Mouse (Mus musculus) left cerebral cortex, adult 8-10 months (tissue): ENCODE measurements around the gene Prc1. TPM values are rescaled to one million over a fixed set of nuclear protein-coding genes. Genes with fewer than 3 reads are reported as not detected.

Source experiments
- DNase-seq, 2 experiments: peaks; one replicate each; pipeline ENCODE4 v3.0.0; 2022; ENCODE audit warnings: low spot score in 2 of 2
- total RNA-seq, 4 experiments: library from RNA; stranded (reverse); gene quantifications; 2 replicates each; pipeline ENCODE4 v1.2.4; 2022

The Prc1 gene
- total RNA-seq, 4 experiments from 2014 or later: 0.51 to 1.8 (median 1.7) TPM

DNA sequence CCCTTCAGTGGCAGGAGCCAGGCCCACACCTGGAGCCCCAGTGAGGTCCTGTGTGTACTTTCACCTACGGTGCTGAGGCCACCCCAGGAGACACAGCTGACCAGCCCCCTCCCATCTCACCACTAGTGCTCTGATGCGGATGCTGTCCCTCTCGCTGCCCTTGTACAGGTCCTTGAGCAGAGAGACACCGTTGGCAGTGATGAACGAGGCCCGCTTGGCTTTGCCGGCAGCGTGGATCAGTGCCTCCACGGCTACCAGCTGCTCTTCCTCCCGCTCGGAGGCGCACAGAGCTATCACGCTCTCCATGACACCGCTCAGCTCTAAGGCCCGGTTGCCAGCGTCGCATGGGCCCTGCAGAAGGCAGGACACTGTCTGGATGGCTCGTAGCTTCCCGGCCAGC, 37.2 kb downstream of the Prc1 start:
- DNase-seq: no peak

DNA sequence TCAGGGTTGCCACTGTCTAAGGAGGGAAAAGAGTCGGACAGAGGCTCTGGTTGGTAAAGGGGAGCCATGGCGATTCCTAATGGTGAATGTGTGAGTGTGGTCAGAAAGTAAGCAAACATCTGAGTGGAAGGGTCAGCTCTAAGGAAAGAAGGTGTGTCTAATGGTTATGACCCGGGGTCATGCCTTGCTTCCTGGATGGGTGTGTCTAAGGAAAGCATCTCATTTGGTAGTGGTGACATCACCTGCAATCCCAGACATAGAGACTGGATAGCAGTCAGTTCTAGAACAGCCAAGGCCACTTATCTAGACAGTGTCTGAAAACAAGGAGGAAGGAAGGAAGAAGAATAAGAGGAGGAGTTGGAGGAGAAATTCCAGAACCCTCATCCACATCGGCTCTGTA, 40.6 kb downstream of the Prc1 start:
- DNase-seq: no peak

DNA sequence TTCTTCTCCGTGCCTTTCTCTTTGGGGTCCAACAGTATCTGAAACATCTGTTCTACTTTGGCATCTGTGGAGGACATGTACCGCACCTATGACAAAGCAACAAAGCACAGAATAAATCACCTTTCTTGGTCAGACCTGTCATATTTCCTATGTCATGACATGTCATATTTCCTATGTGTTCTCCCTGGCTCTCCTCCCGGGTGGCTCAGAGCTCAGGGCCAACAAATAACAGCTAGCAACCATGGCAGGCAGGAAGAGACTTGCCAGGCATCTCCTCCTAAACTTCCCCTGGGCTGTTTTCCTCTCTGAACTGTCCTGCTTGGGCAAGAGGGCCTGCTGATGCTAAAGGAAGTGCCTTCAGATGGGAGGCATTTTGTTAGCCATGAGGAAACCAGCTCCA, 42.7 kb downstream of the Prc1 start:
- DNase-seq: no peak

DNA sequence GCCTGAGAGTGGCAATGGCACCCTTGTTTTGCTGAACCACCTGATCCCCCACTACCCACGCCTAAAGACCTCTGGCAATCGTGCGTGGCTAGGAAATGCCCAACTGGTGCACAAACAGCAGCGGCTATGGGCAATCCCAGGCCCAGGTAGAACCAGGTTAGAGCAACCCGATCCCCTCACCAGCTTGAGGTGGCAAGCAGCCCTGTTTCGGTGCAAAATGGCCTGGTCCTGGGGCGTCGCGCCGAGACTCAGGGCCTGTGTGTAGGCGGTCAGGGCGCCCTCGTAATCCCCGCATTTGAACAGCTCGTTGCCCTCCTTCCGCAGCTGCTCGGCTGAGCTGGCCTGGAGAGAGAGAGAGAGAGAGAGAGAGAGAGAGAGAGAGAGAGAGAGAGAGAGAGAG, 45.1 kb downstream of the Prc1 start:
- no peak for DNase-seq

DNA sequence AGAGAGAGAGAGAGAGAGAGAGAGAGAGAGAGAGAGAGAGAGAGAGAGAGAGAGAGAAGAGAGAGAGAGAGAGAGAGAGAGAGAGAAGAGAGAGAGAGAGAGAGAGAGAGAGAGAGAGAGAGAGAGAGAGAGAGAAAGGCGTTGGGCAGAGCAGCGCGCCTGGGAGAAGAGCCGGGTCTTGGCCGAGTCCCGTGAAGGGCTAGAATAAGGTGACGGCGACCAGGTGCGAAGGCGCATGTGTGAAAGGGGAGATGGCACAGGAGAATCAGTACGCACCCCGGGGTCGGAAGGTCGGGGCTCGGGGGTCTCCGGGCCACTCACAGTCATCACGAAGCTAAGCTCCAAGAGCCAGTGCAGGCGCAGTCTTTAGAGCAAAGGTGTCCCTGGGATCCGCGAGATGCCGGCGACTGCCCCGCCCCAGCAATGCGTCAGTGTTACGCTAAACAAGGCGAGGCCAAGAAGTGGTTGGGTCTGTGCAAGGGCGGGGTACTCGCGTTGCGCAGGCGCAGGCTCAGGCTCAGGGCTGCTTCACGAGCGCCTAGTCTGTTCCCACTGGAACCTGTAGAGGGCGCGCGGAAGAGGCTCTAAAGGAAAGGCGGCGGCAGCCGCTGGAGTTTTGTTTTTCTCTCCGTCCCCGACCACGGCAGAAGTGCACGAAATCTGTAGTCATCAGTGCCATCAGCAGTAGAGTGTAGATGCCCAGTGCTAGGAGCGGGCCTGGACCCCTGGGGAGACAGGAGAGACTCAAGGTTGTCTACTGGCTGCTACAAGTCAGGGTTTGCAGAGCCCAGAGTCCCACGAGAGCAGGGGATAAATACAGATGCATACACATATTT, 45.8 kb downstream of the Prc1 start:
- peak; percentile 93 to 97 for DNase-seq

DNA sequence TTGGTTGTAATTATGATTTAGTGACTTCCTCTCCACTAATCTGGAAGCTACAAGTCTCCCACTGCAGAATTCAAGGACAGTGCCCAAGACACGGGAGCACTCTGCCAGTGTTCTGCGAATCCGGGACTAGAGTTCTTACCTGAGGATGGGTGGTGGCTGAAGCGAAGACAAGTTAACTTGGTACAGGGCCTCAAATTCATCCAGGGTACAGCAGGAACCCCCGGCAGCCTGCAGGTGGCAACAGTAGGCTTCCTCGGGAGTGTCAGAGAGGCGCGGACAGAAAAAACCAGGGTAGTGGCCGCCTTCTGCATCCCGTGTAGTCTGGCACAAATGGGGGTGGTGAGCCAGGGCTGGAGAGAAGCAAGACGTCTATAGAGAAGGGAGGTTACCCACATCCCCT, 46.5 kb downstream of the Prc1 start, which contains the start of gene Unc45a:
Unc45a (minus strand) TSS at position 213 of the 400 bp plus-strand sequence.
- peak in 1 of 2 experiments; percentile 50 for DNase-seq

DNA sequence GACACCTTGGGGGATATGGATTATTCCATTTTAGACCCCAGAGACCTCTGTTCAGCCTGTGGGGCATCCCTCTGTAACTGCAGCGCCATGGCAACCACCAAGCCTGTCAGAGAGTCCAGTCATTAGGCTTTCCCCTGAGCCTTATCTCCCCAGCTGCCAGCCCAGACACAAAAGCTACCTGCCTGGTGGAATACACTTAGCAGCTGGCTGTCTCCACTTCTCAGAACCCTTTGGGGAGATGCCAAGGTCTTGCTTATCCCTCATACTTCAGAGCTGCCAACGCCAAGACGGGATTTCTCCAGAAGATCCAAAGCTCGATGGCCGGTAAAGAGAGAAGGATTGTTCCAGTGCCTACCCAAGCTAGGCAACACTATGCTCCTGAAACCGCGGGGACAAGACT, 47.5 kb downstream of the Prc1 start:
- no peak for DNase-seq

DNA sequence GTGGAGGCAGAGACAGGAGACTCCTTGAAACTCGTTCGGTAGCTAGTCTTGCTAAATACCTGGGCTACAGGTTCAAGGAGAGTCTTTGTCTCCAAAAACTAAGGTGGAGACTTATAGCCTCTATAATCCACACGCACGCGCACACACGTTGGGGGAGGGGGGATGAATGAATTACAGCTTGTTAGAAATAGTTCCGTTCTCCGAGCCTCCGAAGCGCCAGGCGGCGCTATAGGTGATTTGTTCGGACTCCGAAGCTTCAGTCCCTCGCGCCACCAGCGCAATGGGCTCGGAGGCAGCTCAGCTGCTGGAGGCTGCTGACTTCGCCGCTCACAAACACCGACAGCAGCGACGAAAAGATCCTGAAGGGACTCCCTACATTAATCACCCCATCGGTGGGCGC, 48.6 kb downstream of the Prc1 start, which contains the start of gene Hddc3:
Hddc3 (plus strand) TSS at position 247 of the 400 bp plus-strand sequence.
- DNase-seq: peak; percentile 92 to 98

DNA sequence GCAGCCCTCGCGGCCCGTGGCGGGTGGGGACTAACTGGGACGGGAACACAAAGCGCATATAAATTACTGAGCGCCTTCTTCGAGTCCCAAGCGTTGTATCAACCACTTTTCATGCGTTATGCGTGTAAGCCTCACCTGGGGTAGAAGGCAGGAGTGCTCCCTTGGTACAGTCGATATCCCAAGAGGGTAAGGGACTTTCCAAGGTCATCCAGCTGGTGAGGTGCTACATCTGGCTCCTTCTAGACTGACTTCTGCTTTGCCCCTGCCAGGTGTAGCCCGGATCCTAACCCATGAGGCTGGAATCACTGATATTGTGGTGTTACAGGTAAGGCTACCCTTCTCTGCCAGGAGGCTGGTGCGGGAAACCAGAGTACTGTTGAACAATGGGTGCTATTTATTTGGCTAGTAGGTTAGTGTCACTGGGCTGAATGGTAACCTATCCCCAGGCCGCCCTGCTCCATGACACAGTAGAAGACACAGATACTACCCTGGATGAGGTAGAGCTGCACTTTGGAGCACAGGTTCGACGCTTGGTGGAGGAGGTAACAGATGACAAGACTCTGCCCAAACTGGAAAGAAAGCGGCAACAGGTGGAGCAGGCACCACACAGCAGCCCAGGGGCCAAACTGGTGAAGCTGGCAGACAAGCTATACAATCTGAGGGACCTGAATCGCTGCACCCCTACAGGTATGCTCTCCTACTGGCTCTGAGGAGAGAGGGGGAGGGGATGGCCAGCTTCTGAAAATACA, 49.2 kb downstream of the Prc1 start:
- no peak for DNase-seq

DNA sequence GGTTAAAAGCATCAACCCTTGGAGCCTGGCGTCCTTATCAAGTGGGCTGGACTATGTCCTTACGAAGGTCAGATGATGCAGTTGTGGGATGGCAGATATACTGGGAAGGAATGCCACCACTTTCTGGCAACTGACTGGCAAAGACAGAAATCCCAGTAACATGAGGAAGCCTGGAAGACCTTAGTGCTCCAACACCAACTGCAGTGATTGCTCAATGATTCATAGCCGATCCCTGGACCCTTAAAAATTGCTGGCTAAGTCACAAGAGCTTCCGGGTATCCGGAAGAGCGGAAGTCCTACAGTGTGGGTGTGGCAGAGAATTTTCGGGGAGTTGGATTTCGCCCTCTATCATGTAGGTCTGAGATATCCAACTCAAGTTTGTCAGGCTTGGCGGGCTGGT, 51.9 kb downstream of the Prc1 start:
- DNase-seq: no peak

DNA sequence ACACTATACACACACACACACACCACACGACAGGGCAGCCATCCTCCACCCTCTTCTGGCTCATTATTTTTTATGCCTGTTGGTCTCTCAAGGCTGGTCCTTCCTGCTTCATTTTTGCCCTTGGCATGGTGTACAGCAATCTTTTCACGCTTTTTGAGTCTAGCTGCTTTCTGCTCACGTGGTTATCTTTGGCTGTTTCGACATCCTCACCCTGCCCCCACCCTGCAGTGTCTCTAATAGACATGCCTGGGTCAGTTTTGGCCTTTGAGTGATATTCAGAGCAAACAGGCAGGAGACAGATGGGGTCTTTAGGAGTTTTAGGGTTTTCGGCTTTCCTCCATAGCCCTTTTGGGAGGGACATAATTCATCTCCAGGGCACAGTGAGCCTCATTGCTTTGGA, 52.6 kb downstream of the Prc1 start:
- DNase-seq: no peak

DNA sequence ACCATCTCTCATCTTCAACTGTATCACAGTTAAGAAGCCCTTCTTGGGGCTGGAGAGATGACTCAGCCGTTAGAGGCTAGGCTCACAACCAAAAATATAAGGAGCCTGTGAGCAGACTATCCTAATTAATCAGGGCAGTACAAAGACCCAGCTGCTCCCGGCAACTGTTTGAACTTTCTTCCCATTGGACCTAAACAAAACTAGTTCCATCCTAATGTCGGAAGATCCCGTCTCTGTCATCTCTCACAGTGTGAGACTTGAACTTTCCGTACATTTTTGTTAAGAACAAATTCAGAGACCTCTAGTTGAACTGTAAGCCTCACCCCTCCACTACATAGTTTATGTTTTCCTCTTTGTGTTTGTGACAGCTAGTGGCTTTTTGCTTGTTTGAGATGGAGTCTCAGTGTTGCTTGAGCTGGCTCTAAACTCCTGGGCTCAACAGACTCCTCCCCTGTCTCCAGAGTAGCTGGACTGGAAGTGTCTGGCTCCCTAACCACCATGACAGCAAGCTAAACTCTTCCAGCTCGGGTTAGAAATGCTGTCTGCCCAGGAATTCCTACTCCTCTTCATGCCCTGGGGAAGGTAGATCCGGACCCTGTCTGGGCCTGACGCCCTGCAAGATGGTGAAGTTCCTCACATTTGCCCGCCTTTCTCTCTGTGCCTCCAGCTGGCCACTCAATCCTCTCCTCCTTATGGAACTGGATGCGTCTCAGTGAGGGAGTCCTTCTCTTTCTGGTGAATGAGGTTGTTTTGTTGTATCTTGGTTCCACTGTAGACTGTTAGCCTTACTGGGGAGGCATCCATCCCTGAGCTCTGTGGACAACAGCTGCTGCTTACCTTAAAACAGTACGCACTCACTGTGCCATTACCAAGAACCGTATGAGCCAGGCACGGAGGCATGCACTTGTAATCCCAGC, 53.7 kb downstream of the Prc1 start:
- DNase-seq: no peak

DNA sequence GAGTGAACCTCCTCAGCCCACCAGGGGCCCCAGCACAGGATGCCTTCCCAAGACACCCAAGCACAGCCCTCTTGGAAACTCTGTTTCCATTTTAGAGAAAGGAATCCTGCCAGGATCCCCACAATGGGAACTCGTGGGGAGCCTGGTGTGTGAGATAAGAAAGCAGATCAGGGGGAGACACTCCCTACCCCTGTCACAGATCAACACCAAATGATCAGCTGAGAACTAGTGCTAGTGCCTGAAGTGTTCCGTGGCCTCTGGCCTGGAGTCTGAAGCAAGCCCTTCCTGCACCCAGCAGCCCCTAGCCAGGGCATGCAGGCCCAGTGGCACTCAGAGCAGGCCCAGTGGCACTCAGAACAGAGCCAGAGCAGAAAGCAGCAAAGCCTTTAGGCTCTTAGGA, 56.6 kb downstream of the Prc1 start:
- no peak for DNase-seq

DNA sequence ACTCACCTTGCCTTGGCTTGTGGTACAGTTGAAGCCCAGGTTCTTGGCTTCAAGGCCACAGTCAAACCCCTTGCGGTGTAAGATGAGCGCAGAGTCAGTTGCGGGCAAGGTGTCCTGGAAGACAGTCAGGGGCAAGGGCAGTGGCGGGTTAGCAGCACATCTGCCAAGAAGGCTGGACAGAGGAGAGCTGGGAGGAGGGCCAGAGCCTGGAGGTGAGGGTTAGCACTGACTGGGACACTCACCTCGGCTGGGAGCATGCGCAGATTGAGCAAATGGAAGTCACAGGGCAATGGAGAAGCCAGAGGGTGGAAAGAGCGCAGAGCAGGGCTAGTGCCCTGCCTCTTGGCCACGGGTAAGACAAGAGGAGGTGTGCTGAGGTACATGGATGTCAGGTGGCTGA, 58.7 kb downstream of the Prc1 start:
- no peak for DNase-seq

DNA sequence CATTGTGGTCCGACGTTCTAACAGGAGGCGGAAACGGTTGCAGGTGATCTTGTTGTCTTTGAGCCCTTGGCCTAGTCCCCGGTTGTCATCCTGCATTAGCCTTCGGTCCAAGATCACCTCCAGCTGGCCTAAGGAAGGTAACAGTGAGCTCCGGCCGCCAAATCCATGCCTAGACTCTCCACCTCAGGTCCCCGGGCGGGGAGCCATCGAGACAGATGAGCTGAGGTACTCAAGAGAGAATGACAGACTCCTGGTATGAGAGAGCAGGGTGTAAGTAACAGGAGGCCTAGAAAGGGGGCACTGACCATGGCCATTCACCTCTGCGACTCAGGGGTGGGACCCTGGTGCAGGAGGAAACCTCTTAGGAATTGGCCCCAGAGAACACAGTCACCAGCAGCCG, 62.1 kb downstream of the Prc1 start:
- DNase-seq: no peak

DNA sequence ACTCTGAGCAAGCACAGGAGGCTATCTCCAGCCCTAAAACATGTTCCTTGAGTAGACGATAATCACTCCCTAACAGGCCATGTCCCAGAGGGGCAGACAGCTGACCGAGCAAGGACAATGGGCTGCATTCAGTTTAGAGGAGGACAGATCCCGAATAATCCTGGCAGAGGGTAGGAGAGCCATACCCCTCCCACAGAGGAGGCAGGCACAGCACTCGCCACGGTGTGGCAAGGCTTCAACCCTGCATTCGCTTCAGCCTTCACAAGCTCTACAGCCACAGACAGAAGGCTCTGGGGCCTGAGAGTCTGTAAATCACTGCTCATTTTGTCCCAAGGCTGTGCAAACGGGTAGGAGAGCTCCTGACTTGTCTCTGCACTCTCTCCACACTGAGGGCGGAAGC, 62.9 kb downstream of the Prc1 start:
- DNase-seq: peak in 1 of 2 experiments; percentile 60

DNA sequence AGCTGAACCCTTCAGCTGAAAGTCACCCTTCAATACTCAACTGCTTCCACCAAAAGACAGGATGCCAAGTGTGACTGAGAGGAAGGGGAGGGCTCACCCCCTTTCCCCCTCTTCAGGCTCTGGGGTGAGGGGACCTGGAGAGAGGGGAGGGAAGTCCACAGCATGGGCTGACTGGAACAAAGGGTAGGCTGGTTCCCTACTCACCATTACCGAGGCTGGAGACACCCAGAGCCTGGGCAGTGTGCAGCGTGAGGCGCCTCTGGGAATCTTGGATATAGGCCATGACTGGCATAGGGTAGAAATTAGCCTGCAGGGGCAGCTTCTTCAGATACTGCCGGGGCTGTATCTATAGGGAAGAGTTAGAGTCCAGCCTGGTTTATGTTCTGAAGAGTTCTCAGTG, 63.8 kb downstream of the Prc1 start:
- DNase-seq: no peak

DNA sequence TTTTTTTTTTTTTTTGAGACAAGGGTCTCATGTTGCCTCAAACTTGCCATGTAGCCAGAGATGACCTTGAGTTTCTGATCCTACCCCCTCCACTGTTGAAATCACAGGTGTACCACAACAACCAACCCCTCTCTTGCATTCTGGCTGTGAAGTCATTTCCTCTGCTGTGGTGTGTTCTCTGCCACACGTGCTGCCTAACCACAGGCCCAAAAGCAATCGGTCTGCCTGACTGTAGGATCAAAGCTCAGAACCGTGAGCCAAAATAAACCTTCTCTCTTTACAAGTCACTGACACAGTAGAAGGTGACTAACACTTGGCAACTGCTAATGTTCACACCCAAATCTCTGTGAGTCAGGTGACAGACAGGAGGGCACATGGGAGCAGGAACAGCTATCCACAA, 66.2 kb downstream of the Prc1 start:
- no peak for DNase-seq

DNA sequence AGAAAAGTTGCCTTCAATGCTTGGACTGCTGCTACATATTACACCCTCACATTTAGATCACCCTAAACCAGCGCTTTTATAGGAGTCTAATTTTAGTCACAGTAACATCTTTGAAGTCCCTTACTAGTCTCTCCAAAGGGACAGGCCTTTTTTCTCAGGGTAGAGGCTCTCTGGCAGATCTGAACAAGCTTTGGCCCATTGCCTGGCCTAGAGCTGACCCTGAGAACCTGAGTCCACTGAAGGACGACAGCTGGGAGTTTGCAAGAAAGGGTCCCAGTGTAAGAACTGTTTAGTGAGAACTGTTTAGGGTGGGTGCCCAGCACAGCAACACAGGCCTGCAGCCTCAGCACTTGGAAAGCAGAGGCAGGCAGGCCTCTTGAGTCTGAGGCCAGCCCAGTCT, 71.5 kb downstream of the Prc1 start:
- DNase-seq: no peak
